ENCODE assay signal across 21 mouse cellular contexts in genomic region chr13:81729102-81729501, GRCm38 (mm10).
"Had no signal": no experiment of that assay in that cellular context is flagged by ENCODE, and none has a peak within 500 bp of the region (broad histone marks: within the 10 kb centered on the region; RNA-seq: fewer than 3 reads in every experiment).

No protein-coding gene starts in this region.

- DNase-seq: kidney, adult 18-20 months; kidney, adult 9 months; kidney, postnatal 14 days; kidney, postnatal 4 days; liver; lung, adult 18-20 months; lung, postnatal 10 days; lung, postnatal 36 days; midbrain, embryonic 14.5 days; retina, postnatal 1 day; right cerebral cortex, postnatal 25 days; spleen, adult 18-20 months; thymus, postnatal 25 days had no signal

- H3K27ac ChIP-seq: limb, embryonic 10.5 days; limb, embryonic 13.5 days; liver, embryonic 12.5 days; liver, embryonic 15.5 days; lung, embryonic 15.5 days; stomach, embryonic 15.5 days had no signal

- H3K4me3 ChIP-seq: limb, embryonic 10.5 days; limb, embryonic 13.5 days; liver, embryonic 12.5 days; liver, embryonic 15.5 days; lung, embryonic 15.5 days; megakaryocyte, embryonic 14.5 days; stomach, embryonic 15.5 days had no signal

- H3K4me2 ChIP-seq: limb, embryonic 13.5 days; liver, embryonic 12.5 days; liver, embryonic 15.5 days; lung, embryonic 15.5 days; midbrain, embryonic 11.5 days; stomach, embryonic 15.5 days had no signal

- ATAC-seq: liver, embryonic 12.5 days had no signal

- H3K9me3 ChIP-seq: limb, embryonic 10.5 days; limb, embryonic 13.5 days; liver, embryonic 12.5 days; liver, embryonic 15.5 days; lung, embryonic 15.5 days; megakaryocyte, embryonic 14.5 days; stomach, embryonic 15.5 days had no signal

- H3K9ac ChIP-seq: limb, embryonic 13.5 days; liver, embryonic 15.5 days; lung, embryonic 15.5 days; stomach, embryonic 15.5 days had no signal

- H3K36me3 ChIP-seq: limb, embryonic 10.5 days; limb, embryonic 13.5 days; liver, embryonic 12.5 days; liver, embryonic 15.5 days; lung, embryonic 15.5 days; stomach, embryonic 15.5 days had no signal

- H3K4me1 ChIP-seq: limb, embryonic 10.5 days; limb, embryonic 13.5 days; lung, embryonic 15.5 days; stomach, embryonic 15.5 days had no signal

- H3K27me3 ChIP-seq: limb, embryonic 13.5 days; liver, embryonic 12.5 days; liver, embryonic 15.5 days; lung, embryonic 15.5 days; megakaryocyte, embryonic 14.5 days; stomach, embryonic 15.5 days had no signal
